ENCODE assay signal across 8 mouse cellular contexts in genomic region chr15:98566973-98567277, GRCm38 (mm10). TPM values are rescaled to one million over a fixed set of nuclear protein-coding genes. Genes with fewer than 3 reads are reported as not detected.
DNase-seq lines count a peak whose midpoint lies in the region; ATAC-seq and TF ChIP-seq lines count a peak whose summit lies in the region.

No protein-coding gene starts in this region.

- no peak for TF ChIP-seq CTCF in heart, postnatal 0 days (IDR thresholded peaks at IDR 0.05; ENCODE audit: low read depth)
- no peak for TF ChIP-seq CTCF in MEL (IDR thresholded peaks at IDR 0.05 in 2 of 3, conservative IDR thresholded peaks at IDR 0.05 in 1 of 3; ENCODE audit: control insufficient read depth in 1 of 3, insufficient read depth in 1 of 3, low read depth in 2 of 3, low read length in 3 of 3, poor library complexity in 1 of 3, severe bottlenecking in 1 of 3)

- H3K79me2 ChIP-seq in MEL (ENCODE audit: control insufficient read depth, insufficient read depth, low read length, poor library complexity) = peaks cover 62% of the 10 kb centered on the region

- no peak for TF ChIP-seq EP300 in heart, postnatal 0 days (IDR thresholded peaks at IDR 0.05; ENCODE audit: low read depth)
- TF ChIP-seq EP300 in MEL (IDR thresholded peaks at IDR 0.05; ENCODE audit: low read depth in 1 of 2, low read length in 2 of 2) = no peak

- H3K4me2 ChIP-seq in heart, postnatal 0 days (ENCODE audit: low read depth, low read length) = peak overlapping the region; percentile 95

- no peak for TF ChIP-seq RAD21 in MEL (IDR thresholded peaks at IDR 0.05; ENCODE audit: low read depth, low read length)

- peak overlapping the region; percentile 80 for H3K4me3 ChIP-seq in heart, postnatal 0 days (ENCODE audit: low read depth, low read length)
- H3K4me3 ChIP-seq in MEL (ENCODE audit: control insufficient read depth in 1 of 2, insufficient read depth in 1 of 2, low read depth in 2 of 2, low read length in 2 of 2) = peak overlapping the region; percentile 76 to 83
- H3K4me3 ChIP-seq in hindbrain, embryonic 10.5 days = peak overlapping the region; percentile 93
- peak overlapping the region; percentile 89 for H3K4me3 ChIP-seq in midbrain, embryonic 10.5 days

- peaks cover 22% of the 10 kb centered on the region for H3K4me1 ChIP-seq in heart, postnatal 0 days (ENCODE audit: control insufficient read depth, insufficient read depth)
- peaks cover 0 to 28% of the 10 kb centered on the region in 2 experiments; a peak in 3 of 4 replicates for H3K4me1 ChIP-seq in MEL (ENCODE audit: control insufficient read depth in 1 of 2, insufficient read depth in 2 of 2, low read length in 2 of 2)
- peaks cover 33% of the 10 kb centered on the region for H3K4me1 ChIP-seq in hindbrain, embryonic 10.5 days (replicated peaks)
- peaks cover 33% of the 10 kb centered on the region for H3K4me1 ChIP-seq in midbrain, embryonic 10.5 days

- no peak for TF ChIP-seq POLR2A in MEL (IDR thresholded peaks at IDR 0.05; ENCODE audit: control insufficient read depth in 1 of 2, insufficient read depth in 1 of 2, low read depth in 1 of 2, low read length in 2 of 2, poor library complexity in 1 of 2)

- H3K36me3 ChIP-seq in heart, postnatal 0 days (replicated peaks; ENCODE audit: control insufficient read depth, insufficient read depth, low read length) = peaks cover 11% of the 10 kb centered on the region
- H3K36me3 ChIP-seq in MEL (ENCODE audit: control insufficient read depth in 1 of 2, insufficient read depth in 2 of 2, low read length in 2 of 2) = peaks cover 23 to 48% of the 10 kb centered on the region in 2 experiments
- peaks cover 37% of the 10 kb centered on the region for H3K36me3 ChIP-seq in hindbrain, embryonic 10.5 days
- peaks cover 39% of the 10 kb centered on the region for H3K36me3 ChIP-seq in midbrain, embryonic 10.5 days

- peak overlapping the region; percentile 99 for H3K27ac ChIP-seq in heart, postnatal 0 days (ENCODE audit: low read depth)
- H3K27ac ChIP-seq in MEL (ENCODE audit: control insufficient read depth, low read depth, low read length) = peak overlapping the region; percentile 92
- H3K27ac ChIP-seq in hindbrain, embryonic 10.5 days = peak overlapping the region; percentile 96
- H3K27ac ChIP-seq in midbrain, embryonic 10.5 days (replicated peaks) = peak overlapping the region; percentile 94

- no peaks in the 10 kb centered on the region for H3K27me3 ChIP-seq in heart, postnatal 0 days (ENCODE audit: control insufficient read depth, insufficient read depth, low read length)
- H3K27me3 ChIP-seq in MEL (ENCODE audit: control insufficient read depth in 1 of 2, insufficient read depth in 2 of 2, low read length in 2 of 2) = no peaks in the 10 kb centered on the region
- no peaks in the 10 kb centered on the region for H3K27me3 ChIP-seq in hindbrain, embryonic 10.5 days (ENCODE audit: insufficient read depth, poor library complexity, severe bottlenecking)
- no peaks in the 10 kb centered on the region for H3K27me3 ChIP-seq in midbrain, embryonic 10.5 days (ENCODE audit: low read depth, poor library complexity, severe bottlenecking)

- DNase-seq in heart, postnatal 0 days (ENCODE audit: low spot score) = no peak
- DNase-seq in heart, postnatal 25 days (ENCODE audit: low spot score) = no peak
- no peak for DNase-seq in MEL (ENCODE audit: low read depth, low spot score)
- no peak for DNase-seq in hindbrain, embryonic 10.5 days (ENCODE audit: low spot score)
- no peak for DNase-seq in midbrain, embryonic 10.5 days (ENCODE audit: low spot score)
- DNase-seq in adrenal gland, adult 2 months = no peak
- DNase-seq in right cerebral cortex, postnatal 10 days (ENCODE audit: low spot score in 2 of 2) = no peak
- DNase-seq in right cerebral cortex, postnatal 36 days (ENCODE audit: low spot score in 2 of 2) = no peak

- no peaks in the 10 kb centered on the region for H3K9me3 ChIP-seq in heart, postnatal 0 days (replicated peaks; ENCODE audit: control insufficient read depth, low read length)
- H3K9me3 ChIP-seq in MEL (replicated peaks; ENCODE audit: insufficient read depth, low read length) = no peaks in the 10 kb centered on the region
- no peaks in the 10 kb centered on the region for H3K9me3 ChIP-seq in hindbrain, embryonic 10.5 days
- no peaks in the 10 kb centered on the region for H3K9me3 ChIP-seq in midbrain, embryonic 10.5 days (replicated peaks)

- H3K9ac ChIP-seq in heart, postnatal 0 days (replicated peaks; ENCODE audit: low read depth, low read length) = peak overlapping the region; percentile 82
- H3K9ac ChIP-seq in MEL (ENCODE audit: control insufficient read depth, low read depth, low read length, poor library complexity, severe bottlenecking) = peak overlapping the region; percentile 81

- WGBS in heart, postnatal 0 days = under 1% methylated on average over 15 of the region's 15 CpGs
- 2% methylated on average over 15 of the region's 15 CpGs for WGBS in hindbrain, embryonic 10.5 days
- under 1% methylated on average over 15 of the region's 15 CpGs for WGBS in midbrain, embryonic 10.5 days

- ATAC-seq in heart, postnatal 0 days (ENCODE audit: insufficient read depth, low read depth) = no peak

- intact Hi-C loops in heart, postnatal 25 days (cut with DNase I) = loop anchor here (2.0 kb wide), 1 partner anchor 34 kb away; no protein-coding TSS in a partner anchor

TF ChIP-seq in MEL, 35 proteins besides CTCF, POLR2A, EP300 and RAD21:
- TF ChIP-seq TBP (IDR thresholded peaks at IDR 0.05; ENCODE audit: low read depth, low read length) = no peak
- peak; percentile 94 for TF ChIP-seq CHD1 (IDR thresholded peaks at IDR 0.05; ENCODE audit: low read depth, low read length)
- TF ChIP-seq BHLHE40 (IDR thresholded peaks at IDR 0.05; ENCODE audit: borderline replicate concordance, low read depth, low read length) = no peak

RNA-seq across cellular contexts. Expression of gene Ccnt1, which starts 3.8 kb away (rescaled TPM):
- 20.0 and 32.8 TPM in 2 replicates for total RNA-seq in heart, postnatal 0 days (2014; rRNA removed; ENCODE audit: low replicate concordance)
- polyA plus RNA-seq in heart, postnatal 0 days (2015; fragmentation: Nextera tagmentation; extraction: Ambion mirVana) = 21.4 and 22.3 TPM in 2 replicates
- 10 to 100 TPM; 31.0 to 31.9 TPM for total RNA-seq in heart, postnatal 25 days (2021)
- total RNA-seq in MEL (2012; rRNA removed) = 40.5 and 44.0 TPM in 2 replicates
- polyA plus RNA-seq in MEL (2012; ENCODE audit: insufficient read depth in 1 of 2, insufficient read length in 2 of 2, low read depth in 1 of 2, low replicate concordance in 2 of 2, missing spikeins in 1 of 2) = 10 to 100 TPM; 19.5 to 63.2 TPM
- 53.7 and 57.6 TPM in 2 replicates for polyA plus RNA-seq in hindbrain, embryonic 10.5 days (2016; fragmentation: Nextera tagmentation; extraction: Ambion mirVana)
- 59.0 and 61.3 TPM in 2 replicates for polyA plus RNA-seq in midbrain, embryonic 10.5 days (2016; fragmentation: Nextera tagmentation; extraction: Ambion mirVana)
- total RNA-seq in adrenal gland, adult 2 months (2021) = 10 to 100 TPM; 42.2 to 66.4 TPM
- polyA plus RNA-seq in adrenal gland, adult 2 months (2012; rRNA removed) = 3.9 and 5.8 TPM in 2 replicates

RNA-seq across cellular contexts. Expression of gene 4930415O20Rik, which starts 3.9 kb away (rescaled TPM):
- not detected in 2 replicates for total RNA-seq in heart, postnatal 0 days (2014; rRNA removed; ENCODE audit: low replicate concordance)
- 0.30 TPM in 1 of 2 replicates, not detected in the other for polyA plus RNA-seq in heart, postnatal 0 days (2015; fragmentation: Nextera tagmentation; extraction: Ambion mirVana)
- 1 to 10 TPM in 1 of 2 experiments, under 1 TPM in 1; 0.68 to 1.0 TPM for total RNA-seq in heart, postnatal 25 days (2021)
- 0.50 TPM in 1 of 2 replicates, not detected in the other for total RNA-seq in MEL (2012; rRNA removed)
- under 1 TPM in 1 of 2 experiments, not detected in 1; 0.31 TPM for polyA plus RNA-seq in MEL (2012; ENCODE audit: insufficient read depth in 1 of 2, insufficient read length in 2 of 2, low read depth in 1 of 2, low replicate concordance in 2 of 2, missing spikeins in 1 of 2)
- not detected in 2 replicates for polyA plus RNA-seq in hindbrain, embryonic 10.5 days (2016; fragmentation: Nextera tagmentation; extraction: Ambion mirVana)
- 0.43 TPM in 1 of 2 replicates, not detected in the other for polyA plus RNA-seq in midbrain, embryonic 10.5 days (2016; fragmentation: Nextera tagmentation; extraction: Ambion mirVana)
- total RNA-seq in adrenal gland, adult 2 months (2021) = under 1 TPM; 0.58 to 0.59 TPM
- polyA plus RNA-seq in adrenal gland, adult 2 months (2012; rRNA removed) = 0.22 TPM in 1 of 2 replicates, not detected in the other

RNA-seq across cellular contexts. Expression of gene Kansl2, which starts 32.9 kb away (rescaled TPM):
- total RNA-seq in heart, postnatal 0 days (2014; rRNA removed; ENCODE audit: low replicate concordance) = 58.7 and 62.3 TPM in 2 replicates
- 60.7 and 73.1 TPM in 2 replicates for polyA plus RNA-seq in heart, postnatal 0 days (2015; fragmentation: Nextera tagmentation; extraction: Ambion mirVana)
- total RNA-seq in heart, postnatal 25 days (2021) = 10 to 100 TPM; 74.0 to 75.6 TPM
- total RNA-seq in MEL (2012; rRNA removed) = 150 and 157 TPM in 2 replicates
- 100 to 1,000 TPM in 1 of 2 experiments, not detected in 1; 170 TPM for polyA plus RNA-seq in MEL (2012; ENCODE audit: insufficient read depth in 1 of 2, insufficient read length in 2 of 2, low read depth in 1 of 2, low replicate concordance in 2 of 2, missing spikeins in 1 of 2)
- polyA plus RNA-seq in hindbrain, embryonic 10.5 days (2016; fragmentation: Nextera tagmentation; extraction: Ambion mirVana) = 134 and 151 TPM in 2 replicates
- 139 and 150 TPM in 2 replicates for polyA plus RNA-seq in midbrain, embryonic 10.5 days (2016; fragmentation: Nextera tagmentation; extraction: Ambion mirVana)
- 10 to 100 TPM; 70.7 to 99.0 TPM for total RNA-seq in adrenal gland, adult 2 months (2021)
- 44.6 and 49.5 TPM in 2 replicates for polyA plus RNA-seq in adrenal gland, adult 2 months (2012; rRNA removed)

RNA-seq across cellular contexts. Expression of gene Adcy6, which starts 43.0 kb away (rescaled TPM):
- total RNA-seq in heart, postnatal 0 days (2014; rRNA removed; ENCODE audit: low replicate concordance) = 200 and 216 TPM in 2 replicates
- polyA plus RNA-seq in heart, postnatal 0 days (2015; fragmentation: Nextera tagmentation; extraction: Ambion mirVana) = 29.2 and 33.5 TPM in 2 replicates
- total RNA-seq in heart, postnatal 25 days (2021) = 100 to 1,000 TPM; 188 to 238 TPM
- total RNA-seq in MEL (2012; rRNA removed) = 58.9 and 76.0 TPM in 2 replicates
- 10 to 100 TPM in 1 of 2 experiments, not detected in 1; 77.3 TPM for polyA plus RNA-seq in MEL (2012; ENCODE audit: insufficient read depth in 1 of 2, insufficient read length in 2 of 2, low read depth in 1 of 2, low replicate concordance in 2 of 2, missing spikeins in 1 of 2)
- 11.6 and 12.0 TPM in 2 replicates for polyA plus RNA-seq in hindbrain, embryonic 10.5 days (2016; fragmentation: Nextera tagmentation; extraction: Ambion mirVana)
- polyA plus RNA-seq in midbrain, embryonic 10.5 days (2016; fragmentation: Nextera tagmentation; extraction: Ambion mirVana) = 11.8 and 12.1 TPM in 2 replicates
- 10 to 100 TPM; 35.5 to 67.1 TPM for total RNA-seq in adrenal gland, adult 2 months (2021)
- polyA plus RNA-seq in adrenal gland, adult 2 months (2012; rRNA removed) = 44.6 and 49.2 TPM in 2 replicates
